Mouse (Mus musculus): Measurements from ENCODE around the gene Nod1.

DNA sequence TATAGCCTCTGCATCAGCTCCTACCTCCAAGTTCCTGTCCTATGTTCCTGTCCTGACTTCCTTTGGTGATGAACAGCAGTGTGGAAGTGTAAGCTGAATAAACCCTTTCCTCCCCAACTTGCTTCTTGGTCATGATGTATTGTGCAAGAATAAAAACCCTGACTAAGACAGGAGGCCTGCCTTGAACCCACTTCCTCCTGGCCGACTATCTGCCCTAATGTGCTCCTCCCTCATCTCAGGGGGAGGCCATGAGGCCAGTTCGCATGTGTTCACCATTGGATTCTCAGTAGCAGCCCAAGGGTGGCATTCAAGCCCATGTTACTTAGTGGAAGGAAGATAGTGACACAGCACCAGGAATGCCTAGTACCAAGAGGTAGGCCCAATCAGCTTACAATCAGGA is 45.5 kb downstream of the Nod1 start:
- TF ChIP-seq CTCF (IDR thresholded peaks at IDR 0.05; ENCODE audit: low read depth) (no peak), EP300 (IDR thresholded peaks at IDR 0.05; ENCODE audit: low read depth) (no peak)

Data from heart, postnatal 0 days (tissue).